In the genomic region with DNA sequence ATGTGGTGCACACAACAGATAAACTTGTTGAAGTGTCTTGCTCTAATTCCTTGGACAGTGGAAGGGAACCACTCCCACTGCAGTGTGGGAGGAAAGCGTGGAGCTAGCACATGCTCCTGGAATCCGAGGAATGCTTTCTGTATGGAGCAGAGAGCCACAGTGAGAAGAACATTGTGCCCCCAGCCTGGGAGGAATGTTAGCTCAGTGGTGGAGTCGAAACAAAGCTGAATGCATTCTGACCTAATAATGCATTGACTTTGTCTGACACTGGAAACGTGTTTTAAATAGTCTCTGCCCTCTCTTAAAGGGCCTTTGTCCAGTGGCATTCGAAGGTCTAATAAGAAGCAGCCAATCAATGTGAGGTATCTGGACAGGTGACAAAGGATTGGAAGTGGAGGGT, we compare ENCODE assay signal across 7 mouse cellular contexts.
DNase-seq lines count a peak whose midpoint lies in the region.

No protein-coding gene starts in this region.

- DNase-seq in ES-CJ7 (ENCODE audit: low read depth, low spot score) = peak; percentile 6
- peak; percentile 16 for DNase-seq in brain, adult 2 months (ENCODE audit: low read depth, low spot score)
- peak; percentile 63 for DNase-seq in heart, postnatal 4 days
- peak; percentile 18 for DNase-seq in lung, postnatal 14 days
- DNase-seq in layer of hippocampus, adult 9-10 months (ENCODE audit: low spot score) = no peak
- DNase-seq in gastrocnemius, adult 8-10 months (ENCODE audit: low spot score in 2 of 2) = no peak
- DNase-seq in c-Kit-positive CD71-positive TER-119-positive erythroid progenitor cells, embryonic 14.5 days (ENCODE audit: low spot score) = no peak

Comparison
In these comparisons a context has a peak if more than half of its experiments do, and no peak if none do; other contexts are left out.
1. DNase-seq: peak in ES-CJ7 (single experiment), brain, adult 2 months (single experiment), heart, postnatal 4 days (single experiment) and lung, postnatal 14 days (single experiment); none in layer of hippocampus, adult 9-10 months (single experiment), gastrocnemius, adult 8-10 months (0 of 2) and c-Kit-positive CD71-positive TER-119-positive erythroid progenitor cells, embryonic 14.5 days (single experiment).